Mouse (Mus musculus) brain, embryonic 14.5 days (tissue): ENCODE measurements at regions not wholly inside any gene's neighbourhood (a gene's known extent, or its start where the extent isn't known, plus 50 kb on each side); places are given as distances from the start of the nearest gene placed in this dataset.
A peak's percentile ranks its signal among the peaks of the same experiment; 100 is the strongest.

Experiments
- DNase-seq: peaks from one replicate; pipeline ENCODE4 v3.0.0-alpha.2; 2011; ENCODE audit warnings: low read depth
- CTCF ChIP-seq: fragments of 200-500 bp; IDR thresholded peaks from 2 replicates; pipeline ENCODE4 v1.5.1; 2012; ENCODE audit warnings: inconsistent platforms, mild to moderate bottlenecking, moderate library complexity, borderline replicate concordance; ENCODE audit not compliant: insufficient read depth, insufficient read length; ENCODE audit errors: extremely low read depth
- POLR2A ChIP-seq: fragments of 200-500 bp; IDR thresholded peaks from 2 replicates; pipeline ENCODE4 v1.6.1; 2012; ENCODE audit warnings: mild to moderate bottlenecking, inconsistent platforms, borderline replicate concordance; ENCODE audit not compliant: poor library complexity, insufficient read depth, insufficient read length, severe bottlenecking; ENCODE audit errors: extremely low read depth

GRCm38 (mm10) chr2:9697591-9698345 is 183.3 kb upstream of the 4930412O13Rik start:
- no peak for TF ChIP-seq CTCF
- no peak for TF ChIP-seq POLR2A
- no peak for DNase-seq

GRCm38 (mm10) chr2:9704266-9704665 is 176.8 kb upstream of the 4930412O13Rik start:
- TF ChIP-seq POLR2A (no peak), CTCF (no peak)

GRCm38 (mm10) chr2:9709466-9709865 is 171.6 kb upstream of the 4930412O13Rik start:
- no peak for DNase-seq
- TF ChIP-seq POLR2A, result no peak
- no peak for TF ChIP-seq CTCF

More at GRCm38 (mm10) chr2:9704266-9704665, 176.8 kb upstream of the 4930412O13Rik start:
- no peak for DNase-seq

- no peak for TF ChIP-seq CTCF
- TF ChIP-seq POLR2A, result no peak
- DNase-seq, result no peak
Measured at GRCm38 (mm10) chr2:9717904-9718303, 163.1 kb upstream of the 4930412O13Rik start.

- no peak for DNase-seq
- TF ChIP-seq CTCF, result no peak
- TF ChIP-seq POLR2A, result no peak
Measured at GRCm38 (mm10) chr2:9733243-9733642, 147.8 kb upstream of the 4930412O13Rik start.

- DNase-seq, result no peak
- no peak for TF ChIP-seq POLR2A
- no peak for TF ChIP-seq CTCF
Measured at GRCm38 (mm10) chr2:9744181-9744580, 136.9 kb upstream of the 4930412O13Rik start.

- TF ChIP-seq POLR2A, result no peak
- peak; percentile 8 for DNase-seq
Measured at GRCm38 (mm10) chr2:9749829-9750788, 130.9 kb upstream of the 4930412O13Rik start.

GRCm38 (mm10) chr2:9753691-9754090 is 127.4 kb upstream of the 4930412O13Rik start:
- TF ChIP-seq CTCF, result no peak
- no peak for TF ChIP-seq POLR2A
- no peak for DNase-seq

- TF ChIP-seq POLR2A, result no peak
- TF ChIP-seq CTCF, result no peak
- no peak for DNase-seq
Measured at GRCm38 (mm10) chr2:9754153-9754552, 126.9 kb upstream of the 4930412O13Rik start.

GRCm38 (mm10) chr2:9757770-9758420 is 123.2 kb upstream of the 4930412O13Rik start:
- no peak for TF ChIP-seq CTCF
- no peak for TF ChIP-seq POLR2A
- no peak for DNase-seq

- no peak for TF ChIP-seq CTCF
- no peak for TF ChIP-seq POLR2A
Measured at GRCm38 (mm10) chr2:9758983-9759382, 122.1 kb upstream of the 4930412O13Rik start.

More at GRCm38 (mm10) chr2:9758983-9759382, 122.1 kb upstream of the 4930412O13Rik start:
- DNase-seq, result no peak
